Mouse (Mus musculus): ENCODE measurements around the gene Gm19345.

DNA sequence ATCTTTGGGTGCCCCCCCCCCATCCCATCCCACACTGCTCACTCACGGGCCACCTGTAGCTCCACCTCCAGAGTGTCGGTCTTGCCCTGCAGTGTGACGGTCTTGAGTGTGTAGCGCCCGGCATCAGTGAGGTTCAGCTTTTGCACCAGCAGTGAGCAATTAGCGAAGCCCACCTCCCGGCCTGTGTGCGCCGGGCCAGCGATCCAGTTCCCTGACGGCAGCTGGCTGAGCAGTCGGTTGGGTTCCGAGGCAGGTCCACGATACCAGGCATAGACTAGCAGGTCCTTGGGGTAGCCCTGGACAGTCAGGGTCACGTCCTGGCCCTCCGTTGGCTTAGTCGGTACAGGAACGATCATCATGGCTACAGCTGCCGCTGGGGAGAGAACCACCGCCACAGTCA, 1.7 kb downstream of the Gm19345 start:
- TF ChIP-seq POLR2A (IDR thresholded peaks at IDR 0.05; ENCODE audit: borderline replicate concordance, control insufficient read depth, low read depth, low read length) (no peak), CTCF (IDR thresholded peaks at IDR 0.05; ENCODE audit: control insufficient read depth, insufficient read depth, low read length) (no peak)

All from bone marrow, adult 2 months (tissue).